Mouse (Mus musculus): Measurements from ENCODE around the gene Ctnna3.

Ctnna3 gene

DNA sequence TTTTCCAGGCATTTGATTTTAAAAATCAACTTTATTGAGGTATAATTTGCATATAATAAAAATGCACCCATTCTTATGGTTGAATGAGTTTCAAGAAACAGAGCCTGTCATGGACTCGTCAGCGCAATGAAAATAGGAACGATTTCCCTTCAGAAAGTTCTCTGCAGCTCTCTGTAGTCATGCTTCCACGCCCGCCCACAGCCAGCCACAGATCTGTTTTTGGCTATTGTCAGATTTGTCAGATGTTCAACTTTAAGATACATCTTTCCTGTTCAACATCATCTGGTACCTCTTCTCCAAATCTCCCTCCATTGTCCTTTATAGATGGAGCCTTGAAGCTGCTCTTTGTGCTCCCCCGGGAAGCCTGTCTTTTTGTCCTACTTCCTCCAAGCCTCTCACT is 280.3 kb downstream of the Ctnna3 start:
- DNase-seq (ENCODE audit: low spot score in 2 of 2): peak; percentile 28 to 54

DNA sequence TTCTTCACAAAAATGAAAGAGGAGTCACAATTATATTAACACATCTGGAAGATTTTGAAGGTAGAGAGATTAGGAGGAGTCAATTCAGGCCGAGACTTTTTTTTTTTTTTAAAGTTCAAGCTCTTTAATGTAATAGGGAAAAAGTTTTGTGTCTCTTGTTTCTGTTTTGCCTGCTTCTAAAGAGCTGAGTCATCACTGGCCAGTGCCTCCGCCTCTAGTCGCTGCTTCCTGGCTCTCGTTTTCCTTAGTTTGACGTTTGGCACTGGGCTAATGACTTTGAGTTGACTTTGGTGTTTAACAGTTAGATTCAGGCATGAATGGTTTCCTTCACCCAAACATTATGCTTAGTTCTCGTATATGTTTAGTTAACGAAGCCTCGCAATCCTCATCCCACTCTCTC is 282.6 kb downstream of the Ctnna3 start:
- no peak for DNase-seq (ENCODE audit: low spot score in 2 of 2)

DNA sequence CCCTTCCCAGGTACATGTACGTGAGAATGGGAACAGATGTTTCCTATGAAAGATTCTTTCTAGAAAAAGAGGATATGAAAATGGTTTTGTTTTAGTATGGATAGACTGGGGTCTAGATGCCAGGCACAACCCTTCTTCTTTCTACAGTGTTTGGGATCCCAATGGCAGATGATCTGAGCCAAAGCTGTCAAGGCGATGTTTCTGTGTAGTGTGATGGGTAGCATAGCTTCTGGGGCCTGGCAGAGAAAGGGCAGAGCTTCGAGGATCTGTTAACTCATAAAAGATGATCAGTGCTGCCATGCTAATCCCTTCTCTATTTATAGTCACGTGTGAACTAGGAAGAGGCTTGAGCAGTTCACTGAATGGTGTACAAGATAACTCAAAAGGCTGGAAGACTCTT is 284.3 kb downstream of the Ctnna3 start:
- DNase-seq (ENCODE audit: low spot score in 2 of 2): no peak

DNA sequence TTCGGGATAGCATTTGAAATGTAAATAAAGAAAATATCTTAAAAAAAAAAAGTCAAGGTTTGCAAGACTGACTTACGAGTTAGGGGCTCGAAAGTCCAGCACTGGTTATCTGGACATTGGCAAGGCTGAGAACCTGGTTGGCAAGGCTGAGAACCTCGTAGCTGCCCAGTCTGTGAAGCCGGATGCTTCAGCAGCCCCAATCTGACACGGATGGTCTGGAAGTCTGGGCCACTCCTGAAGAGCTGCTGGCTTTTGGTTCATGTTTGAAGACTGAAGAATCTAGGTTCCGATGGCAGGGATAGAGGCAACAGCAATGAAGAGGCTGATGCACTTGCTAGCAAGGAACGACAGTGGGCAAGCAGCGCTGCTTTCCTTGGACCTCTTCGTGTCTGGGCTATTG is 339.0 kb downstream of the Ctnna3 start:
- DNase-seq (ENCODE audit: low spot score in 2 of 2): no peak

DNA sequence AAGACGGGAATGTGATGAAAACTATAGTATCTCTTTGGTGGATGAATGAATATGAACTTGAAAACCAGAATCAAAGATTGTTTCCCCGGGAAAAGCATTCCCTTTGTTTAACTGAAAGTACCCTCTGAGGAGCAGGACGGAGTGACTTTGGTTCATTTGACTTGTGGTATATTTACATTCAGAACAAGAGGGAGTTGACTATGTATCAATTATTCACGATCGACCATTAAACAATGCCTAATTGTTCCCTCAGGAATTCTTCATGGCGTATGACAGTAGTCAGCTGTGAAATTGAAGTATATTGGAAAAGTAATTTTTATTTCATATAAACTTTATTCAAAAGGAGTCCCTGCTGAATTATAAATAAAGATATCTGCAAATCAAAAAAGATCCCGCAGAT is 341.8 kb downstream of the Ctnna3 start:
- DNase-seq (ENCODE audit: low spot score in 2 of 2): no peak

DNA sequence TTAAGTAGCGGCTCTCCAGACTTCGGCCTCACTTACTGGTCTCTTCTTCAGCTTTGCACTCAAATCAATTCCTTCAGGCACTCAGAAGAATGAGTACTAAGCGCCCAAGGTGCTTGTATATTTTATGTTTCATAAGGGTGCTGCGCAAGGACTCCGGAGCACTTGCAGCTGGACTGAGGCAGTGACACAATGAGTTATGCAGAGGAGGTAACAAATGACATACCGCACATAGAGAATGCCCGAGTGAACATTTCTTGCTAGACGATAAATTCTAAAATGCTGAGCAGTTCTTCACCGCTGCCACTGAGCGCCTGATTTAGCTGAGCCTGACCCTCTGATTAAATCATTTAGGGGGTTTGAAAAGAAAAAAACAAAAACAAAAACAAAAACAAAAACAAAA is 342.2 kb downstream of the Ctnna3 start:
- no peak for DNase-seq (ENCODE audit: low spot score in 2 of 2)

DNA sequence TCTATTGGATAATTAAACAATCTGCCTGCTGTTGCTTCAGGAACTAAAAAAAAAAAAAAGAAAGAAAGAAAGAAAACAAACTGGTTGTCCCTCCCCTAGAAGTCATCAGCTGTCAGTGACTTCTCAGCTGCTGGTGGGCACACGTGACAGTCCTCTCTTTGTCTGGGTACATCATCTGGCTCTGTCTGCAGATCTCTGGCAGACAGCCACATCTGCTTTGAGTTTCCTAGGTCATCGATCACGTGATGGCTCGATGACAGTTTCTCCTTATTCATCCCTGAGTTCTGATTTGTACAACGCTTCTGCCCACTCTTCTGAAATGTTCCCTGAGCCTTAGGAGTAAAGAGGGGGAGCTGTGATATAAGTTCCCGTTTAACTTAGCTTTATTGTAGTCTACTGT is 352.1 kb downstream of the Ctnna3 start:
- no peak for DNase-seq (ENCODE audit: low spot score in 2 of 2)

DNA sequence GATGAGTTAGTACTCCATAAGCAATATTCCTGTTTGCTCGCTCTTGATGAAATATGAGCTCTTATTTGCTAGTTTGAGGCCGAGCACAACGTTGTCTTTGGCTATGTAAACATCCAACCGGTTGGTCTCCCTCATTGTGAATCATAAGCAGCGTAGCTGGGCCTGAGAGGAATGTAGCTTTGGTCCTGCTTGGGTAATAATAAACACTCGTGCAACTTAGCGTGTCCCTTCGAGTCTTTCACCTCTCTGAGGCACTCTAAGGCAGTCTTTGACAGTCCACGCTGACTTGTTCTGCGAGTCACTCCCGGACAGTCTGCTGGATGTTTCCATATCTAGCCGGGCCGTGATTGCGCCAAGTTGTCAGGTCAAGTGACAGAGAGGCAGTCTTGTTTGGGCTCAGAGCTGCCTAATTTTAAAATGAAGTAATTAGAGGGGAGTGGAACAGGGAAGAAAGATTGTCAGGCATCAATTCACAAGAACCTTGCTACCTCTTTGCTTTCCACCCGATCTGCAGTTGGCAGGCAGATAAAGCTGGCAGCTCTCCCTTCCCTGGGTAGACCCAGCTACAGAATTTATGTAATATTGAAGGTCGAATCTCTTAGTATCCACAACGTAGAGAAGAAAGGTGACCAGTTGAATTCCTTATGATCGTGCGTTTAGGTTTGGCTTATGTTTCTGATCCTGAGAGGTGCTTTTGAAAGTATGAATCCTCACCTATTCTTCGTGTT is 355.1 kb downstream of the Ctnna3 start:
- no peak for DNase-seq (ENCODE audit: low spot score in 2 of 2)

DNA sequence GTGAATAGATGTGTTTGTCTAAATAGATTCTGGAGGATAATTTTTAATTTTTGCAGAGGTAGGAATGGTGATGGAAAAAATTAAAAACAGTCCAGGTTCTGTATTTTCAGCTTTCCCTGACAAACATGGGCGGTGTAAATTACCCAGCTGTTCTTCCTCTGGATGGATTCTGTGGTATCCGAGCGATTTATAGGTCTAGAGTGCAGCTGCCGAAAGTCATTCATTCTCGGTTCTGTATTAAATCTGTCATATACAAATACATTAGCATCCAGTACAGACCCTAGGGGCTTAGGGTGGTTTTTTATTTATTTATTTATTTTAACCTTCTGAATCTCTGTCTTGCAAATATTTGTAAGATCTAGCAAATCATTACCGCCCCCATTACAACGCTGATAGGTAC is 356.5 kb downstream of the Ctnna3 start:
- DNase-seq (ENCODE audit: low spot score in 2 of 2): no peak

DNA sequence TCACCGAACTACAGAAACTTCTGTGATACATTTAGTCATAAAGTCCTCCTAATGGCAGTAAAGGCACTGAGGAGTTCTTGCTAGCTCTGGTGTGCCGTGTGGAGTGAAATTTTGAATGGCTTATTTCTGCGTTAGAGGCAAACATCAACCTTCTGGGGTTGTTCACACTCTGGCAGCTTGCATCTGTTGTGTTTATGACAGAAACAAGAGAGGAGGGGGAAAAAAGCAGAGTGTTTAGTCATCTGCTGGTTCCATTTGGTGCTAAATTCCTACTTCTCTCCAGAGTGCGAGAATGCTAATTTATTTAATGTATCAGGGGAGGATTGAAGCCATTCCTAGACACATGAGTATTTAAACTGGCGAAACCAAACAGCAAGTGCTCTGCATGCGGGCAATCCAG is 374.0 kb downstream of the Ctnna3 start:
- DNase-seq (ENCODE audit: low spot score in 2 of 2): peak; percentile 18 to 32

DNA sequence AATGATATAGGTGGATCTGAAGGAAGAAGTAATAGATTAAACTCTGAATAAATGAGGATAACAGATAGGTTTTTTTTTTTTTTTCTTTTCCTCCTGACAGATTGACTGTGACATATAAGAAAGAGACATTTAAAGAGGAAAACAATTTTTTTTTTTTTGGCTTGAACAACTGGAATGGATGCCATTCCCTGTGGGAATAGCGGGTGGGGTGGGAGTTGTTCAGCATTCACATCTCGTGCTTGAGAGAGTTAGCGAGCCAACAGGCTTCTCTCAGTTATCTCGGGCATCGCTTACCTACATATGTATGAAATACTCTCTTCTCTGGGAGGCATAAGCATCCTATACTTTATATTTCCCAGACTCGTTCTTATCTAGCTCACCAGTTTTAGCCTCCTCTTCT is 375.7 kb downstream of the Ctnna3 start:
- DNase-seq (ENCODE audit: low spot score in 2 of 2): no peak

DNA sequence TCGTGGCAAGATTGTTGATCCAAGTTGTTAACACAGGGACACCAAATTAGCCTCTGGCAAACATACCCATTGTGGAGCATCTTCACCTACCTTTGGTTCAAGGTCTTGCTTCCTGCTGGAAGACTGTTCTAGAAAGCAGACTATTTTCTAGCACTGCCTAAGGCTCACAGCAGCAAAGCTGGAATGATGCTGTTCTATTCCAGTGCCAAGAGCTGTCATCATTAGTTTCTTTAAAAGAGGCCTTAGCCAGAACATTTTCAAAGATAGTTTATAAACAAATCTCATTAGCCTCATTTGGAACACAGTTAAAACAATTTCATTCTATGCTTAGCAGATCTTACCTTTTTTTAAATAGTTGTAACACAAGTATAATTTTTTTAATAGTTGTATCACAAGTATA is 376.4 kb downstream of the Ctnna3 start:
- DNase-seq (ENCODE audit: low spot score in 2 of 2): no peak

DNA sequence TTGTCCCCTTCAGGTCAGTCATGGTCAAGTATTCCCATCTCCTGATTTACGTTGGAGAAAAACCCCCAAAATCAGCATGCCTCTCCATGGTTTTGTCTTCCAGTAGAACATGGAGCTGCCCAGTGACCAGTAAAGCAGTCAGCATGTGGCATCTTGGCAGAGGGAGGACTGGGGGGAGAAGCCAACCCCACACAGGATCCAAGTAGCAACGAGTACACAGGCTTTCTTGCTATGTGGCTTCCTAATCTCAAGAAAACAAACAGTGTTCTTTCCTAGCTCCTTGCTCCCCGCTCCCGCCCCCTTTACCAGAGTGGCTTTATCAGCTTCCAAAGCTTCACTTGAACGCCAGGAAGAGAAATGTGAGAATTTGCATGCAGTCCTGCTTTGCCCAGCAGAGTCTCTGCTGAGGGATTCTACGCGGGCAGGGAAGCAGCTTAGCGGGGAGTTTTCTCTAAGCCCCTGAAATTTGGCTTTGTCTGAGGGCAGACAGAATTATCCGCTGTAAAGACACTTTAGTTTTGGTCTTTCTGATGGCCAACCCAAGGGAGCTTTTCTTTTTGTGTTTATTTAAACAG is 380.2 kb downstream of the Ctnna3 start:
- DNase-seq (ENCODE audit: low spot score in 2 of 2): no peak

DNA sequence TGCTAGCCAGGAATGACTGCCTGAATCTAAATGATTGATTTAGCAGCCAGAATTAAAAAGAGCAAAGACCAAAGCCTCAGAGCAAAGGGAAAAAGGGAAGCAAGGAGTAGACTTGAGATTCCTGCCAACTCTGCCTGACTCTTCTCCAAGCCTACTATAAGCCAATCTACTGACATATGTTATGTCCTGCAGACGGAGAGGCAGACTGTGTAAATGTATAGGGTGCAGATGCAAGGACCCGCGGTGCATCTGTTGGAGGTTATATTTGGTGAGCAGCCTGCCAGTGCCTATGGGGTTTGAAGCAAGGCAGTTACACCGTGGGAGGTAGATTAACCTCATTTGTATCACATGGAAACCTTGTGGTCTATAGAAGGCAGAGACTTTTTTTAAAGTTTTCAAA is 409.1 kb downstream of the Ctnna3 start:
- DNase-seq (ENCODE audit: low spot score in 2 of 2): peak; percentile 28 to 62

DNA sequence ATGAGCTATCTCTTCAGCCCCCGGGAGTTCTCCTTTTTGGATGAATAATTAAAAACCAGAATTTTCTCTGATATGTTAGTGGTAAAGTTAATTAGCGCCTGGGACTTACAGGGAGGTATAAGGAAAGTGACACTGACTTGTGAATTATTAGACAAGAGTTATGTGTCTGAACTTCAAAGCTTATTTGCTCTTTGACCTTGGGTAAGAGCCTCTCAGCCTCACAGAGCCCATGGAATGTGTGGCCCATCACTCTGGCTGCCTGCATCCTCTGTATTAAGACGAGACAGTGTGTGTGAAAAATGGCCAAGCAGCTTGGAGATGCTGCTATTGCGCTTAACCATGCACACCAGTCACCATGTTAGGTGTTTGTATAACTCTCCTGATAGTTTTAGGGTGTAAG is 422.0 kb downstream of the Ctnna3 start:
- no peak for DNase-seq (ENCODE audit: low spot score in 2 of 2)

DNA sequence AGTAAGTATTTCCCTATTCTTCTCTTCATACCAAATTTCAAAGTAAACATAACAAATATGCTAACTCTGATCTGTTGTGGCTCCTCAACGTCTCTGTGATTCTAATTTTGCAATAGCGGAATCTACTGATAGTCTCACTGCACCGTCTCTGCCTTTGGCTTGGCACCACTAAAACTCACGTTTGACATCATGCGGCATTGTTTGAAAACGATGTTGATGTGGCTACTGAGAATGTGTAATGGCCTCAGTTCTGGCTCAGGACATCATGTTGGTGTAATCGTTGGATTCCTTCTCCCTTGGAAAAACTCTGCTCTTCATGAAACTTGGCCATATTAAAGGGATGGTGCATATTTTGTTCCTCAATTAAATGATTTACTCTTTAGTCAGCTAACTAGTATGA is 439.2 kb downstream of the Ctnna3 start:
- DNase-seq (ENCODE audit: low spot score in 2 of 2): no peak

DNA sequence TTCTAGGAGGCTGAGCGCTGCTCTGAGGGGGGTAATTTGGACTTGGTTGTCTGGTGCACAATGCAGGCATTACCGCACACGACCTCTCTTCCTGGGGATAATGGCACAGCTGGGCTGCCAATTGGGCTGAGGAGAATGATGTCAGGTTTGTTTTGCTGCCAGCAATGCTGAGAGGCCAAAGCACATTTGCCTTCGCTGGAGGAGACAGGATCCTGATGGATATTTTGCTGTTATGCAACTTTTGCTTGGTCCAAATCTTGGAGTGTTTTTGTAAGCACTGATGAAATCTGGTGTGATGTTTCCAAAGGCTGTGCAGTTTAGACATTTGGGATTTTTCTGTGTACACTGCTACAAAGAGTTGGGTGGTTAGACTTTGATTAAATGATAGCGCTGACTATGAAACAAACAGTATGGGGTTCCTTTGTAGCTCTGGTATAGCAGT is 450.6 kb downstream of the Ctnna3 start:
- peak in 1 of 2 experiments; percentile 23 for DNase-seq (ENCODE audit: low spot score in 2 of 2)

DNA sequence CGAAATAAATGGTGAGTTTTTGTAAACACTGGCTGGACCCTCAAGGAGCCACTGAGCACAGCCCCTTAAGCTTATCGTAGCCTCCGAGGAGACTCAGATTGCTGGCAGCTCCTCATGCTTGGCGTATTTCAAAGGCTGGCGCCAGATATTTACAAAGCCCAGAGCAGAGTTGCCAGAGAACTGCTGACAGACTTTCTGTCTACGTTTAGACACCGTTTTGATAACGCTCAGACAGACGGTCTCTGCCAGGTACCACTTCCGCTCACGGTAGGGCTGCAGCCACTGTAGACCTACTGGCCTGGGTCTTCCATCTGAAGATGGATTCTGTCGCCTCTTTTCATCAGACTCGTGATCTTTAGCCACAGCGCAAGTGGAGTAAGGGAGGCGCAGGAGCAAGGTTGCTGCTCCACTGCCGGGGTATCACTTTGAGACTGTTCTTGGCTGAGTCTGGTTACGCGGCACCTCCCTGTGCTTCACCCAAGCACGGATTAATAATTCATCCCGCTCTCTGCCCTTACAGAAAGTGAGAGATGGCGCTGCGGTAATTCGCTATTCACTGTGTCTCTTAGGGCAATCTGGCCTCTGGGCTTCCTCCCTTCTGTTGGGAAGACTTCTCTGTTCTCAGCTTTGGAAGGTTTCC is 456.7 kb downstream of the Ctnna3 start:
- DNase-seq (ENCODE audit: low spot score in 2 of 2): peak in 1 of 2 experiments; percentile 7

DNA sequence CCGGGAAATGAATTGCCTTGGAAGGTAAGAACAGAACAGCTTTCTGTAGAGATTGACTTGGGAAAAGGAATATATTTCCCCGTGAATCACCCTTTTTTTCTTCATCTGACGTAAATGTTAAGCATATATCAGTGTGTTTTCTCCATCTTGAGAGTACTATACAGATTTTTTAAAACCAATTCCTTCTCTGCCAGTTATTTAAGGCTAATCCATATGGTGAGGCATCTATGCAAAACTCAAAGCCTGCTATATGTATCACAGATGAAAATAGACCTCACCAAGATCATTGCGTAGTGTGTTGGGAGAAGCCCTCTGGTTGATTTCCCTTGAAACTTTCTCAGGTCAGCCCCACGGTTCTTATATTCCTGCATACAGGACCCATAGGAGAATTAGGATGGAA is 464.7 kb downstream of the Ctnna3 start:
- no peak for DNase-seq (ENCODE audit: low spot score in 2 of 2)

DNA sequence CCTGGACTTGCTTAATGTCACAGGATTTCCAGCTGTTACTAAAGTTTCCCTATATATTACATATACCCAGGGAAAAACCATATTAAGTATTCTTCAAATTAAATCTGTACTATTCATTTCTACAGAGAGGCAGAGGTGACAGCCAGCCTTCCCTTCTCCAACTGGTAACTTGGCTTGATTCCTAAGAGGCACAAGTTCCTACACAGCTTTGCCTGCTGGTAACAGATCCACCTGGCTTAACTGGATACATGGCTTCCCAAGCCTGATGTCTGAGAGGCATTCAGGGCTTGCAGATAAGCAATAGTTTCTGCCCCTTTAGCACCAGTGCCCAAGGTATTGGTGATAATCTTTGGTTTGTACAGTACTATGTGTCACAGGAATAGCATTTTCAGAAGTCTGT is 470.0 kb downstream of the Ctnna3 start:
- no peak for DNase-seq (ENCODE audit: low spot score in 2 of 2)

DNA sequence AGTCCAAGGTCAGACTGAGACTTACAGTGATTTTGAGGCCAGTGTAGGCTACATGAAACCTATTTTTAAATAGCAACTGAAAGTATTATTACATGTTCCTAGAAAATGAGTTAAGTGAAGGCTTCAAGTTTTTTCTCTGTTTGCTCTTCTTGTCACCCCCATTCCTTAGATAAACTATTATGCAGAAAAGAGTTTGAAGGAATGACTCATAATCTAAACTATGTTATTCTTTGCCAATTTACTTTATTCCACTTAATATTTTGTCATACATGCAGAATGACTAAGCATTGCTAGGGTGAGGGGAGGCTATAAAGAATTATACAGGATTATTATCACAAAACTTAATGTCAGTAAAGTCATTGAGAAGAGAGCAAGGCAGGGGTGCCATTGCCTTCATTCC is 479.0 kb downstream of the Ctnna3 start:
- no peak for DNase-seq (ENCODE audit: low spot score in 2 of 2)

DNA sequence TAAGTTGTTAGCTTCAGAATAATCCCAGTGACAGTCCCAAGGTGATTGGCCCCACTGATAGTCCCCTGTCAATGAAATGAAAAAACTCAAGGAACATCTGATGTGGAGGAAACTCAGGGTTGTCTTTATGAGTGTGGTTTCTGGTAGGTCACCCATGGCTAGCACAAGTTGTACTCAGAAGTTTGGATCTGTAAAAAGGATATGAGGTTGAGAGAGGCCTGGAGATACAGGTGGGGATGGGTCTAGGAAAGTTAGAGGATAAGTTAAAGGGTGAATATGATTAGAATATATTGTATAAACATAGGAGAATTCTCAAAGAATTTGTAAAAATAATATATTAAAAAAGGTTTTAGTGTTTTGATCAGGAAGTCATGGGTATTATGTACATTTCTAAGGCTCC is 497.4 kb downstream of the Ctnna3 start, which contains the start of gene Gm10118:
TSS of gene Gm10118 (minus strand) at position 101 of the 400 bp plus-strand sequence.
- no peak for DNase-seq (ENCODE audit: low spot score in 2 of 2)

DNA sequence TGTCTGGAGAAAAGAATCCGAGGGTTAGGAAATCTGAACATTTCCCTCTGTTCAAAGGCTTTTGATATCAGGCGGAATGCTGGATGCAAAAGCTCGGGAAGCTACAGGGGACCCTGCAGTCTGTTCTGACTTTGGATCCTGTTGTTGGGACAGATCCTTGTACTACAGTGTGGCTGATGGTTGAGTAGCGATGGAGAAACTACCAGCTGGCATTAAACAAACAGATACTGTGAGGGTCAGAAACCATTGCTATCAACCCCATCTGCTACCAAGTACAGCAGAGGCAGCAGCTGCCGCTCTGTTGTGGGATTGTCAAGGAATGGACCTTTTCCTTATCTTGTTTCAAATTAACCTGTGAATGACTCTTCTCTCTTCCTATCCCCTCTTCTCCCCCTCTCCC is 504.0 kb downstream of the Ctnna3 start:
- no peak for DNase-seq (ENCODE audit: low spot score in 2 of 2)

All from left cerebral cortex, adult 9 months (tissue).